Mouse (Mus musculus): ENCODE results near the gene Fosb. TPM values are rescaled to one million over a fixed set of nuclear protein-coding genes. Genes with fewer than 3 reads are reported as not detected.
A peak's percentile ranks its signal among the peaks of the same experiment; 100 is the strongest.

Fosb gene
- polyA plus RNA-seq, 1 experiment, result 2.1 TPM

DNA sequence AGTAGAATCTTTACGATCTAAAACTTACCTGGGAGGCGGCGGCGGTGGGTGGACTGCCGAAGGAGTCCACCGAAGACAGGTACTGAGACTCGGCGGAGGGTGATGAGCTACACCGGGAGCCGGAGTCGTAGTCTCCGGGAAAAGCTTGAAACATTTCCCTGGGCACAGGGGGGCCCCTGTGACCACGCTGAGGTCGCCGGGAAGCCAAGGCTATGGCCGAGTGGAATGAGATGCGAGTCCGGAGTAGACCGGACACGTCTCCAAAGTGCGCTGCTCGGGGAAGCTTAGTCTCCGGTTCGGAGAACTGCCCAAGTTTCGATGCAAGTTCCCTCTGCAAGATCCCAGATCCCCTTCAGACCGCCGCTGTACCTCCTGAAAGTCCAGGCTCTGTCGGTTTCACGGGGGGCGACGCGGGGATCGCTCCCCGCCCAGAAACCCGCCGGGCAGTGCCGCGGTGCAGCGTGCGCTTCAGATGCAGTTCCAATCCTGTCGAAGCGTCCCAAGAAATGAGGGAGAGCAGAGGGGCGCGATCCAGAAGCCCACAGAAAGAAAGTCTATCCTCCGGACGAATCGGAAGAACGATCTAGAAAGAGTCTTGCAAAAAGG, 470 bp downstream of the Fosb start:
- H3K4me3 ChIP-seq (ENCODE audit: insufficient read depth, low read length), result peak overlapping the region; percentile 85
- H3K4me1 ChIP-seq (ENCODE audit: control insufficient read depth, insufficient read depth, low read length), result no peaks in the 10 kb centered on the region
- TF ChIP-seq POLR2A (IDR thresholded peaks at IDR 0.05; ENCODE audit: low read depth, low read length) (no peak), CTCF (IDR thresholded peaks at IDR 0.05; ENCODE audit: borderline replicate concordance, insufficient read depth, low read length) (no peak)
- no peak overlapping the region for H3K27ac ChIP-seq (ENCODE audit: insufficient read depth, low read length)

- Histone ChIP-seq H3K4me1 (ENCODE audit: control insufficient read depth, insufficient read depth, low read length) (no peaks in the 10 kb centered on the region), H3K27ac (ENCODE audit: insufficient read depth, low read length) (peak overlapping the region; percentile 39; the same call in 1 of the 2 replicates), H3K4me3 (ENCODE audit: insufficient read depth, low read length) (peak overlapping the region; percentile 85)
- peak; percentile 48 for TF ChIP-seq POLR2A (IDR thresholded peaks at IDR 0.05; ENCODE audit: low read depth, low read length)
- TF ChIP-seq CTCF (IDR thresholded peaks at IDR 0.05; ENCODE audit: borderline replicate concordance, insufficient read depth, low read length), result no peak
These were observed 1.2 kb downstream of the Fosb start for GRCm38 (mm10) chr7:19308454-19309277.

- Histone ChIP-seq H3K4me3 (ENCODE audit: insufficient read depth, low read length) (peak overlapping the region; percentile 75), H3K4me1 (ENCODE audit: control insufficient read depth, insufficient read depth, low read length) (no peaks in the 10 kb centered on the region), H3K27ac (ENCODE audit: insufficient read depth, low read length) (peak overlapping the region; percentile 39; the same call in 1 of the 2 replicates)
- TF ChIP-seq CTCF (IDR thresholded peaks at IDR 0.05; ENCODE audit: borderline replicate concordance, insufficient read depth, low read length) (no peak), POLR2A (IDR thresholded peaks at IDR 0.05; ENCODE audit: low read depth, low read length) (peak; percentile 57)
These were observed 2.0 kb downstream of the Fosb start for GRCm38 (mm10) chr7:19307739-19308453.

- Histone ChIP-seq H3K27ac (ENCODE audit: insufficient read depth, low read length) (no peak overlapping the region), H3K4me1 (ENCODE audit: control insufficient read depth, insufficient read depth, low read length) (no peaks in the 10 kb centered on the region), H3K4me3 (ENCODE audit: insufficient read depth, low read length) (no peak overlapping the region)
- TF ChIP-seq CTCF (IDR thresholded peaks at IDR 0.05; ENCODE audit: borderline replicate concordance, insufficient read depth, low read length), result no peak
- no peak for TF ChIP-seq POLR2A (IDR thresholded peaks at IDR 0.05; ENCODE audit: low read depth, low read length)
These were observed 2.8 kb downstream of the Fosb start for GRCm38 (mm10) chr7:19306819-19307738.

- no peak for TF ChIP-seq POLR2A (IDR thresholded peaks at IDR 0.05; ENCODE audit: low read depth, low read length)
- no peak for TF ChIP-seq CTCF (IDR thresholded peaks at IDR 0.05; ENCODE audit: borderline replicate concordance, insufficient read depth, low read length)
- H3K27ac ChIP-seq (ENCODE audit: insufficient read depth, low read length), result no peak overlapping the region
- H3K4me3 ChIP-seq (ENCODE audit: insufficient read depth, low read length), result no peak overlapping the region
- H3K4me1 ChIP-seq (ENCODE audit: control insufficient read depth, insufficient read depth, low read length), result no peaks in the 10 kb centered on the region
These were observed 3.8 kb downstream of the Fosb start for GRCm38 (mm10) chr7:19305796-19306765.

- Histone ChIP-seq H3K4me3 (ENCODE audit: insufficient read depth, low read length) (no peak overlapping the region), H3K27ac (ENCODE audit: insufficient read depth, low read length) (no peak overlapping the region), H3K4me1 (ENCODE audit: control insufficient read depth, insufficient read depth, low read length) (no peaks in the 10 kb centered on the region)
- TF ChIP-seq CTCF (IDR thresholded peaks at IDR 0.05; ENCODE audit: borderline replicate concordance, insufficient read depth, low read length) (no peak), POLR2A (IDR thresholded peaks at IDR 0.05; ENCODE audit: low read depth, low read length) (no peak)
These were observed 4.5 kb downstream of the Fosb start for GRCm38 (mm10) chr7:19305413-19305735.

DNA sequence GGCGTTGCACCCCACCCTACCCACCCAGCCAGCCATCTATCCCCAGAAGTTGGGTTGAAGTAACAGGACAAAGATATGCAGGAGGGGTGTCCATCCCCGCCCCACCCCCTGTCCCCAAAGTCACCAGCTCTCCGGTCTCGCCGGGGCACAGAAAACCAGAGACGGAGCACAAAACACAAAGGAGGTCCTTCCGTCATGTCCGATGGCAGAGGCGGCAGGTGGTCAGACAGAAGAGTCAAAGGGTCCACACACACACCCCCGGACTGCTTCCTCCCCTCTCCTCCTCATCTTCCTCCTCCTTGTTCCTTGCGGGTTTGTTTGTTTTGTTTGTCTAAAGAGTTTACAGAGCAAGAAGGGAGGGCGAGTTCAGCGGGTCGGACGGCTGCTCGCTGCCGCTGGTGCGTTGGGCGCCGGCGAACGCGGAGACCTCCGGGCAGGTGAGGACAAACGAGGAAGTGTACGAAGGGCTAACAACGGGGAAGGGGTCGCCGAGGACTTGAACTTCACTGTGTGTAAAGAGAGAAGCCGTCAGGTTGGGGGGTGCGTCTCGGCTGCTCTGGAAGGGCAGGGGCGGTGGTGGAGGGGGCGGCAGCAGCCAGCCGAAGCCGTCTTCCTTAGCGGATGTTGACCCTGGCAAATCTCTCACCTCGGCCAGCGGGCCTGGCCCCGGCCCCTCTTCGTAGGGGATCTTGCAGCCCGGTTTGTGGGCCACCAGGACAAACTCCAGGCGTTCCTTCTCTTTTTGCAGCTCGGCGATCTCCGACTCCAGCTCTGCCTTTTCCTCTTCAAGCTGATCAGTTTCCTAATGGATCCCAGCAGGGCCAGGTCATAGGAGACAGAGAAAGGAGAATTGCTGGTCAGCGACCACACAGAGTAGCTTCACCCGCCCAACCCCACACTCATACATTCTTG, 5.1 kb downstream of the Fosb start:
- TF ChIP-seq CTCF (IDR thresholded peaks at IDR 0.05; ENCODE audit: borderline replicate concordance, insufficient read depth, low read length), result no peak
- no peak for TF ChIP-seq POLR2A (IDR thresholded peaks at IDR 0.05; ENCODE audit: low read depth, low read length)
- no peaks in the 10 kb centered on the region for H3K4me1 ChIP-seq (ENCODE audit: control insufficient read depth, insufficient read depth, low read length)
- H3K27ac ChIP-seq (ENCODE audit: insufficient read depth, low read length), result no peak overlapping the region
- no peak overlapping the region for H3K4me3 ChIP-seq (ENCODE audit: insufficient read depth, low read length)

Data from embryonic fibroblast, embryonic 13.5 days (primary cell).